Comparison of ENCODE assay signal across 10 mouse cellular contexts in genomic region chr6:39848766-39849165, GRCm38 (mm10). TPM values are rescaled to one million over a fixed set of nuclear protein-coding genes. Genes with fewer than 3 reads are reported as not detected.
A peak's percentile ranks its signal among the peaks of the same experiment; 100 is the strongest.
DNase-seq lines count a peak whose midpoint lies in the region; ATAC-seq and TF ChIP-seq lines count a peak whose summit lies in the region.
"Had no signal": no experiment of that assay in that cellular context is flagged by ENCODE, and none has a peak within 500 bp of the region (broad histone marks: within the 10 kb centered on the region; RNA-seq: fewer than 3 reads in every experiment).

No protein-coding gene starts in this region.

- no peaks in the 10 kb centered on the region for H3K36me3 ChIP-seq in embryonic facial prominence, embryonic 14.5 days (ENCODE audit: control insufficient read depth, insufficient read depth, low read length)
- H3K36me3 ChIP-seq: heart, embryonic 13.5 days; neural tube, embryonic 12.5 days had no signal

- no peaks in the 10 kb centered on the region for H3K27me3 ChIP-seq in embryonic facial prominence, embryonic 14.5 days (replicated peaks; ENCODE audit: control insufficient read depth, insufficient read depth, low read length)
- H3K27me3 ChIP-seq: heart, embryonic 13.5 days; neural tube, embryonic 12.5 days had no signal

- H3K4me1 ChIP-seq in embryonic facial prominence, embryonic 14.5 days (ENCODE audit: control insufficient read depth, insufficient read depth, low read length), result no peaks in the 10 kb centered on the region
- H3K4me1 ChIP-seq: heart, embryonic 13.5 days; neural tube, embryonic 12.5 days had no signal

- peak; percentile 28 for DNase-seq in CD4-positive, CD25-positive, alpha-beta regulatory T cell, adult 2 months (ENCODE audit: low read depth, low spot score)
- DNase-seq in layer of hippocampus, adult 2 months (ENCODE audit: low spot score in 2 of 2), result peak in 1 of 2 experiments; percentile 15
- no peak for DNase-seq in layer of hippocampus, adult 9-11 months
- peak; percentile 70 for DNase-seq in NIH3T3 (ENCODE audit: low read depth)
- DNase-seq in embryonic facial prominence, embryonic 14.5 days (ENCODE audit: low spot score), result peak; percentile 4
- DNase-seq in gastrocnemius, postnatal 25 days, result no peak

- H3K4me3 ChIP-seq in layer of hippocampus, adult 2 months, result no peak overlapping the region
- H3K4me3 ChIP-seq in embryonic facial prominence, embryonic 14.5 days (ENCODE audit: low read depth, low read length), result no peak overlapping the region
- H3K4me3 ChIP-seq: heart, embryonic 13.5 days; neural tube, embryonic 12.5 days had no signal

- H3K4me2 ChIP-seq in embryonic facial prominence, embryonic 14.5 days (ENCODE audit: low read depth, low read length), result no peak overlapping the region
- H3K4me2 ChIP-seq: heart, embryonic 13.5 days; neural tube, embryonic 12.5 days had no signal

- TF ChIP-seq CTCF in layer of hippocampus, adult 2 months (conservative IDR thresholded peaks at IDR 0.05), result peak; percentile 76

- H3K27ac ChIP-seq in layer of hippocampus, adult 2 months, result no peak overlapping the region
- H3K27ac ChIP-seq in embryonic facial prominence, embryonic 14.5 days (replicated peaks; ENCODE audit: low read depth, low read length), result no peak overlapping the region
- H3K27ac ChIP-seq: heart, embryonic 13.5 days; neural tube, embryonic 12.5 days had no signal

- no peak overlapping the region for H3K9ac ChIP-seq in embryonic facial prominence, embryonic 14.5 days (ENCODE audit: low read depth, low read length)
- H3K9ac ChIP-seq: heart, embryonic 13.5 days; neural tube, embryonic 12.5 days had no signal

- H3K9me3 ChIP-seq in embryonic facial prominence, embryonic 14.5 days (ENCODE audit: control insufficient read depth, low read length), result no peaks in the 10 kb centered on the region
- H3K9me3 ChIP-seq: neural tube, embryonic 12.5 days had no signal

- no peak for ATAC-seq in CD4-positive, CD25-positive, alpha-beta regulatory T cell, adult 4 months
- ATAC-seq in embryonic facial prominence, embryonic 14.5 days (ENCODE audit: low read depth), result no peak
- ATAC-seq in monocyte, adult 5-6 weeks (replicated peaks; ENCODE audit: insufficient number of reproducible peaks, low FRiP score, low TSS enrichment, poor library complexity, severe bottlenecking), result no peak

- 38% methylated on average over 7 of the region's 7 CpGs for WGBS in embryonic facial prominence, embryonic 14.5 days

RNA-seq across cellular contexts. Expression of gene Tmem178b, which starts 24.3 kb away (rescaled TPM):
- under 1 TPM in 1 of 2 experiments, not detected in 1; 0.13 TPM for polyA plus RNA-seq in CD4-positive, CD25-positive, alpha-beta regulatory T cell, adult 4 months (2017; shearing (Covaris generic))
- 100 to 1,000 TPM; 169 to 170 TPM for total RNA-seq in layer of hippocampus, adult 2 months (2021)
- 2.5 and 2.6 TPM in 2 replicates for polyA plus RNA-seq in embryonic facial prominence, embryonic 14.5 days (2014; fragmentation: Nextera tagmentation; extraction: Ambion mirVana)
- not detected in 3 replicates for total RNA-seq in monocyte, adult 5-6 weeks (2017)
- total RNA-seq in gastrocnemius, postnatal 25 days (2021), result 1 to 10 TPM; 3.3 to 3.4 TPM

RNA-seq across cellular contexts. Expression of gene Mrps33, which starts 38.0 kb away (rescaled TPM):
- 100 to 1,000 TPM; 163 to 234 TPM for polyA plus RNA-seq in CD4-positive, CD25-positive, alpha-beta regulatory T cell, adult 4 months (2017; shearing (Covaris generic))
- total RNA-seq in layer of hippocampus, adult 2 months (2021), result 100 to 1,000 TPM; 103 to 118 TPM
- polyA plus RNA-seq in embryonic facial prominence, embryonic 14.5 days (2014; fragmentation: Nextera tagmentation; extraction: Ambion mirVana), result 184 and 187 TPM in 2 replicates
- 34.6 to 42.8 TPM (median 36.2 TPM) in 3 replicates for total RNA-seq in monocyte, adult 5-6 weeks (2017)
- 10 to 100 TPM; 55.5 to 58.8 TPM for total RNA-seq in gastrocnemius, postnatal 25 days (2021)

Comparison
In these comparisons a context has a peak if more than half of its experiments do, and no peak if none do; other contexts are left out.
1. DNase-seq: peak in CD4-positive, CD25-positive, alpha-beta regulatory T cell, adult 2 months (single experiment), NIH3T3 (single experiment) and embryonic facial prominence, embryonic 14.5 days (single experiment); none in layer of hippocampus, adult 9-11 months (single experiment) and gastrocnemius, postnatal 25 days (single experiment).
2. RNA of gene Tmem178b, which starts 24.3 kb away (total RNA-seq): 169 to 170 TPM in layer of hippocampus, adult 2 months; 3.3 to 3.4 TPM in gastrocnemius, postnatal 25 days and not detected in monocyte, adult 5-6 weeks; every median in the first group is over 10 times any median in the second.